14 mouse cellular contexts compared by ENCODE assay signal in the genomic region with DNA sequence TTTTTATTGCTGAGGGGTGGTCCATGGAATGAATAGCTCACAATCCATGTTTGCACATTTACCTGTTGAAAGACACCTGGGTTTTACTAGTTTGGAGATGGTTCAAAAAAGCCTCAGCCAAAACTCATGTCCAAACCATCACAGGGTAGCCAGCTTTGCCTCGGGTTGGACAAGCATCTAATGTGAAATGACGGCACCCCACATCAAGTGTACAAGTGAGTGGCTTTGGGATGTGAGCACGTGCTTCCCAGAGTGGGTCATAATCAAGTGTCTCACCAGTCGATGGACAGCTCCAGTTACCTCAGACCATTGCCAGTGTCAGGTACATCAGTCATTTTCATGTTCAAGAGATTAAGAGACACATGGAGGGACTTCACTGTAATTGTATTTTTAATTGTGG.
"Had no signal": no experiment of that assay in that cellular context is flagged by ENCODE, and none has a peak within 500 bp of the region (broad histone marks: within the 10 kb centered on the region; RNA-seq: fewer than 3 reads in every experiment).

No protein-coding gene starts in this region.

- ATAC-seq: liver, postnatal 0 days; lung, postnatal 0 days had no signal

- DNase-seq: liver, postnatal 0 days; lung, adult 2 months; lung, postnatal 14 days; lung, postnatal 36 days; midbrain, embryonic 14.5 days; retina, postnatal 1 day; right cerebral cortex, adult 18-20 months; right cerebral cortex, postnatal 25 days; right cerebral cortex, postnatal 4 days; spleen, adult 18-20 months; thymus, adult 18-20 months; thymus, postnatal 14 days; thymus, postnatal 36 days had no signal
